Mouse (Mus musculus) v-Abl transformed pro-B cells (cell line): ENCODE data around the gene Obsl1.

Source experiments
- in situ Hi-C, 2 experiments: fragments of 400-800 bp; cut with MboI; formaldehyde crosslinking; loops; one replicate each; pipeline ENCODE4 v1.15.1; 2025; ENCODE audit not compliant: unreplicated experiment in 2 of 2

Gene Obsl1

DNA sequence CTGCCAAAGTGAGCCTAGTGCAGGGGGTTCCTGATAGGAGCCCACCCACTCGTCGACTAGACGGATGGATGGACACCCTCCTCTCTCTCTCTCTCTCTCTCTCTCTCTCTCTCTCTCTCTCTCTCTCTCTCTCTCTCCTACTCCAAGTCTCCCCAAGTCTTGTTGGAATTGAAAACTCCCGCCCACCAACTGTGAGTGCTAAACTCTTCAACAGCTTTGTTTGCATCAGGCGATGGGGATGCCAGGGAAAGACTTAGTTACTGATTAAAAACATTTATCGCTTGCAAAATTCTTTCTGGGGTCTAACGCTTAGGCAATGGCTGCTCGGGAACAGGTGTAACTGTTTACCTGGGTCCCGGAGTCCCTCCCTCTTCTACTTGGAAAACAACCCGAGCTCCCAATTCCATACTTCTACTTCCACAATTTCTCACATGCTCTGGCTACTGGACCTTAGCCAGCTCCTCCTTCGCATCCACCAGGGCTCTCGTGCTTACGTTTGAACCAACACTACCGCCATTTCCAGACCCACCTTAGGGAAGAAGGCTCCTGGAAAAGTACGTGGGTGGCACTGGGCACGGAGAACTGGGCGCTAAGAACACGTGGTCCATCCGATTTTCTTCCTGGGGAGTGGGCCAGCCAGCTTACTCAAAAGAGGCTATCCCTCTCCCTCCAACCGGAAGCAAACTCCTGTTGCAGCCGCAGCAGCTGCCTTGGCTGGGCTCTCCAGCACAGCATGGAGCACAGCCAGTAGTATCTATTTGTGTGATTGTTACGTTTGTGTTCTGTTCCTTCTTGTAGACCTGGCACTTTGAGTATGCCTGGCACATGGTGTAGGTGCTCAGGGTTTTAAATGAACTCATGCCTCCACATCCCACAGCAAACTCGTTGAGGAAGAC lies 47.2 kb downstream of the Obsl1 start:
- in situ Hi-C loops, result no loop called here

DNA sequence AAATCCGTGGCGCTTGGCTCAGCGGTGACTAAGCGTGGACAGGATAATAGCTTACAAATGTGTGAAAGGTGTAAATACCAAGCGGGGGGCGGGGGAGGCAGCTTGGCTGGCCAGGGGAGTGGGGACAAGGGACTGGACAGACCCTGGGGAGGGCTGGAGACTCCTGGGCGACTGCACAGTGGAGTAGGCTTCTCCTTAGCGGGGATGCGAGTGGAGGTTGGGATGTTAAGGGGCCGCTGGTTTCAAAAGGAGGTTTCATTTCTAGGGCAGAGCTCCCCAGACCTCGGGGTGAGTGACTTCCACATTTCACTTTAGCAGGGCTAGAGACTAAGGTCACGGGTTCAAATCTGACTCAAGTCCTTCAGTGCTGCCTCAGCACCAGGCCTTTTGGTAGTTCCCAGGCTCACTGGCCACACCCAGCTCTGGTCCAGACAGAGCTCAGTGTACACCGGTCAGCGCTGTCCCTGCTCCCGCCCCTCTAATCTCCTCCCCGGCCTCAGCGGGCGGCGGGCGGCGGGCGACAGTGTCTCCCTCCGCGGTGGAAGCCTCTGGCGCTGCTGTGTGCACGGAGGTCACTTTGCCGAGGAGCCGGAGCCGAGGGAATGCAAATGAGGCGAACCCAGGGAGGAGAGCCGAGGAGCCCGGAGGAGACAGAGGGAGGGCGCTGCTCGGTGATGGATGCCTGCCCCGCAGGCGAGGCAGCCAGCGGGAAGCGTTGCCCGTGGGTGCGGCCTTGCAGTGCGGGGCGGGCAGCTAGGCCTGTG lies 48.0 kb downstream of the Obsl1 start:
- in situ Hi-C loops, result no loop called here

DNA sequence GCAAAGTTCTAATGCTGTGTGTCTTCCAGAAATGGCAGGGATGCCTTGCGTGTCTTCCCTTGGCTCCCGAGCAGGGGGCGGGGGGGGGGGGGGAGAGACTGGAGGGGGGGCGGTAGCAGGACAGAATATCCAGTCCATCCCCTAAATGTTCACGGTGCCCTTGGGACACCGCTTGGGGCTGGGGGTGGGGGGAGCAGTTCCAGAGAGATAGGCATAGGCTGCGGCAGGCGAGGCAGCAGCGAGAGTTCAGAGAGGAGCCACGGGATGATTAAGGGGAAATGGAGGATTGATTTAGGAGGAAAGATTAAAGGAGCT lies 48.6 kb downstream of the Obsl1 start:
- in situ Hi-C loops, result no loop called here

DNA sequence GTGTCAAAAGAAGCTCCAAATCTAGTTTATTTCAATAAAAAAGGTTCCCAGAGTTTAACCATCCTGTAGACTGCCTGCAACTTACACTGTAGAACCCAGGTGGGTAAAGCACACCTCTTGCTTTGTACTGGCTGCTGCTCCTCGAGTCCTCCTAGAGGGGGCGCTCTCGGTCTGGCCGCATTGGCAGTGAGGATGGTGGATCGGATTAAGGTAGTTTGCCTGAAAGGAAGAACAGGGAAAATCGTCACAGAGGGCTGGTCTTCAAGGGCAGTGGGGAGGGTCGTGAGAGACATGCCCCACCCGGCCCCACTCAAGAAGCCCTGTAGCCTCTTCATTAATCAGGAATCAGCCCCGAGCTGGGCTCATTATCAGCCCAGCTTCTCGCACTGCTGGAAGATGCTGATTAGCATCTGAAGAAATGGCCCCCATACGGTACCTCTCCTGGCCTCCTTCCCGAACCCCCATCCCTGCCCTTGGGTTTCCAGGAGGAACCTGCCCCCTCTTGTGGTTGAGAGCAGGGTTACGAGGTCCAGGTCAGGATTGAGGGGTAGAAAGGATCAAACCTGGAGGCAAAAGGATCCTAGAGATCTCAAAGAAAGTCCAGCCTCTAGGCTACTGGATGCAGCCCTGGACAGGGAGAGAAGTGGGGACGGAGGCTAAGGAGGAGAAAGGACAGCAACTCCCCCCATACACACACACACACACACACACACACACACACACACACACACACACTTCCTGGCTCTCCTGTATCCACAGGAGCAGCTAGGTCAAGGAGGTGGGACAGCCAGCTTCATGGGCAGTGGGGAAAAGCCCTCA lies 49.3 kb downstream of the Obsl1 start:
- in situ Hi-C loops, result no loop called here

DNA sequence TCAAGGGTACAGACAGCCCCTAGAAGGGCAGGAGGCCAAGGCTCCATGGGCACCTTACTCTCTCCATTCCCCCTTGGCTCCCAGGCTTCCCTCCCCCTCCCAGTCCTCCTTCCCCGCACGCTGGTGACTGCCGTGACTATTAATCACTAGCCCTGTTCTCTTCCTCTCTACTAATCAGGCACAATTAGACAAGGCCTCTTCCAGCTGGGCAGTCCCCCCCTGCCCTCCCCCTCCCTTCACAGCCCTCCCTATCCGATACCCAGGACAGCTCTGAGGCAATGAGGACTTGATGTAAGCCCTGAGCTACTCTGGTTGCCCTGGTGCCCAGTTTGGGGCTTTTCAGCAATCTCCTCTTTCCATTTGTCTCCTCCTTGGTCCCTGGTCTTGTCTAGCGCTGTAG lies 50.3 kb downstream of the Obsl1 start:
- in situ Hi-C loops, result no loop called here

DNA sequence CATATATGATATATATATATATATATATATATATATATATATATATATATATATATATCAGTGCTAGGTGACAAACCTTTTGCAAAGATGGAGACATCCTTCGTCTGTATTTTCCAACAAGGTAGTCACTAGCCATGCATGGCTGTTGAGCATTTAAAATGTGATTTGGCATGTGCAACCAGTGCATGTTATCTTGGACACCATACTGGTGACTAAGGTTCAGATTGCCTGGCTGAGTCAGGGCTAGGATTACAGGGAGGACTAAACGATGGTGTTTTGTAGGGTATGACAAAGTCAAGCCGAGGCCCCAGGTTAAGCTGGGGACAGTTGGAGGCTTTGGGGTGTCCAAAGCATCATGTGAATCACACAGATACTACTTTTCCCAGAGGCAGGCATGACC lies 50.8 kb downstream of the Obsl1 start:
- in situ Hi-C loops, result no loop called here

DNA sequence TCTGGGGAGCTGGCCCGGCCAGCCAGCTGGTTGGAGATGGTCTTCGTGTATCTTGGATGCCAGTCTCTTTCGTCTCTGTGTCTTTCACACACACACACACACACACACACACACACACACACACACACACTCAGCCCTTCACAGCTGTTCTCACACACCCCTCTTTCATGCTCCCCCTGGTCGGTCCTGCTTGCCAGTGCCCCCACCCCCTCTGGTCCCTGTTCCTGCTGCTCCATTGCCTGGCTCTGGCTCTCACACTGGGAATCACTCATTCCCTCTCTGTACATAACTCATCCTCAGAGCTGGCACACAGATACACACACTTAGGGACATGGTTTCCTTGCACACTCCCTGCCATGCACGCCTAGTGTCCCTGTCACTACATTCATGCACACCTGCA lies 54.4 kb downstream of the Obsl1 start:
- in situ Hi-C loops, result no loop called here

DNA sequence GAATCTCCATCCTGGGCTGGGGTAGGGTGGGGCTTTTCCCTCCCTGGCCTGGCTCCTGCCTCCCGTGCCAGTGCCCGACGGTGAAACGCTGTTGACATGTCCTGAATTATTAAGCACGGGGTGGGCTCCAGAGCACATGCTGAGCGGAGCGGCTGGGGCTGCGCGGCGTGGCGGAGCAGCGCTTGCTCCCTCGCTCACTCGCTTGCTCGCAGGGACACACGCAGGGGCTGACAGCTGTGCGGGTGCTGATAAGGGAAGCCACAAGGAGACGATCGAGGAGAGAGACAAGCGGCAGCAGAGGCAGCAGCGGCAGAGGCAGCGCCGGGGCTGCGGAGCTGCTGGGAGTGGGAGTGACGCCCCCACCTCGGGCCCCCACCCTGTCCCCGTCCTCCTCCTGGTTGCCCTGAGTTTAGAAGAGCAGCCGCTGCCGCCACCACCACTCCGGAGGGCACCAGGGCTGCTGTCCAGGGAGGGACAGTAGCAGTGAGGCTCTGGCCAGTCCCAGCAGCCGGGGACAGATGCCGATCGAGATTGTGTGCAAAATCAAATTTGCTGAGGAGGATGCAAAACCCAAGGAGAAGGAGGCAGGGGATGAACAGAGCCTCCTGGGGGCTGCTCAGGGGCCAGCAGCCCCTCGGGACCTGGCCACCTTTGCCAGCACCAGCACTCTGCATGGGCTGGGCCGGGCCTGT lies 55.8 kb downstream of the Obsl1 start, which contains the start of gene Asic4:
Asic4 (plus strand) TSS at position 123 of the 692 bp plus-strand sequence.
- in situ Hi-C loops, result no loop called here

DNA sequence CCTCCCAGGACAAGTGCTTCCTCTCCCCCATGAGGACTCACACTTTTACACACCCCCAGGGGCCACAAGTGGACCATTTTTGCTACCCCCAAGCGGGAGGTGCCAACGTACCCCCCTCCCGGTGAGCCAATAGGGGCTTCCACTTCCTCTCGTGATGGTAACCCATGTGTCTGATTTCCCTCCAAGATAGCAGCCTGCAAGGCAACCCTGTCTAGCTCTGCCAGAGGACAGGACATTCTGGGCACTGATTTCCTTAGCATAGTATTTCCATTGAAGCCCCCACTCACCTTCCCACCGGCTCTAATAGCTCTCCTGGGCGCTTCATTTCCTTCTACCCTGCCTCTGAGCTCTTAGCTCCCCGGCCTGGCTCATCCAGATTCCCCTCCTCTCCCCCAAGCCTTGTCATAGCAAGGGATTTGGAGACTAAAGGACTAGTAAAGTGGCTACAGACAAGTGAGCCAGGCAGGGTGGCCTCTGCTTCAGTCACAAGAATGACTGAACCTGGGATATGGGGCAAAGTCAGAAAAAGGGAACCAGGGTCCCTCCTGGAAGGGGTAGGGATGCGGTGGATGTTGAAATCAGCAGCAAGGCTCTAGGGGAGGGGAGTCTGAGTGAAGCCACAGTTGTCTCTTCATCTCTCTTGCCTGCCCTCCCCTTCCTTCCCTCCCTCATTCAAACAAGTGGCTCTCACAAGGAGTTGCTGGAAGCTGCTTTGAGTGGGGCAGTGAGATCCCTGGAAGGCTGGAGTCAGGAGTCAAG lies 56.7 kb downstream of the Obsl1 start:
- in situ Hi-C loops, result no loop called here

DNA sequence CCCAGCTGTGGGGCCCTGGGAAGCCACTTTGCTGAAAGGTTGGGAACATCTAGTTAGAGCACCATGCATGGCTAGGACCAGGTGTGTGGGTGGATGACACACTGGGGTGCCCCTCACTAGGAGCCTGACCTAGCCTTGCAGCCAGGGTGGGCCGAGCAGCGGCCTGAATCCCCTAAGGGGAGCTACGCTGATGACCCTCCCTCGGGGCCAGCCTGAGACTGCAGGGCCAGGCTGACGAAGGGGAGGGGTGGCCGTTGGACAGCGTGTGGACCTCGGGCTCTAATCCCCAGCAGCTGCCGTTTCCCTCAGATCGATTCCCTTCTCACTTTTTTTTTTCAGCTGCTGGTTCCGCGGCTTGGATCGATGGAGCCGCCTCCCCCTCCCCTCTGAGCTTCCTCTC lies 57.3 kb downstream of the Obsl1 start:
- in situ Hi-C loops, result no loop called here

DNA sequence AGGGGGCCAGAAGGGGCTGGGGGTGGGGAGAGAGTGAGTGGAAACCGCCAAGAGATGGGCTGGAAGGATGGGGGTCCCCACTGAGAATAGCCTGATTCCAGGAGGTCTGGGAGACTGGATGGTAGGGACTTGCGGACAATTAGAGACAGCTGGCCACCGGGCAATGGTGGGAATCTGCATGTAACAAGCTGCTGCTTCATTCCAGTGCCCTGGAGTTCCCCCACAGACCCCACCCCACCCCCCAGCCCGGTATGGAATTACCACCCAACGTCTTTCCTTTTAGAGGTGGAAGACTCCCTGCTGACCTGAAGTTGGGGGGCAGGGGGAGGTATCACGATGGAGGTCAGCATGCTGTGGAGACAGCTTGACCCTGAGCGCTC lies 58.2 kb downstream of the Obsl1 start:
- in situ Hi-C loops, result no loop called here

DNA sequence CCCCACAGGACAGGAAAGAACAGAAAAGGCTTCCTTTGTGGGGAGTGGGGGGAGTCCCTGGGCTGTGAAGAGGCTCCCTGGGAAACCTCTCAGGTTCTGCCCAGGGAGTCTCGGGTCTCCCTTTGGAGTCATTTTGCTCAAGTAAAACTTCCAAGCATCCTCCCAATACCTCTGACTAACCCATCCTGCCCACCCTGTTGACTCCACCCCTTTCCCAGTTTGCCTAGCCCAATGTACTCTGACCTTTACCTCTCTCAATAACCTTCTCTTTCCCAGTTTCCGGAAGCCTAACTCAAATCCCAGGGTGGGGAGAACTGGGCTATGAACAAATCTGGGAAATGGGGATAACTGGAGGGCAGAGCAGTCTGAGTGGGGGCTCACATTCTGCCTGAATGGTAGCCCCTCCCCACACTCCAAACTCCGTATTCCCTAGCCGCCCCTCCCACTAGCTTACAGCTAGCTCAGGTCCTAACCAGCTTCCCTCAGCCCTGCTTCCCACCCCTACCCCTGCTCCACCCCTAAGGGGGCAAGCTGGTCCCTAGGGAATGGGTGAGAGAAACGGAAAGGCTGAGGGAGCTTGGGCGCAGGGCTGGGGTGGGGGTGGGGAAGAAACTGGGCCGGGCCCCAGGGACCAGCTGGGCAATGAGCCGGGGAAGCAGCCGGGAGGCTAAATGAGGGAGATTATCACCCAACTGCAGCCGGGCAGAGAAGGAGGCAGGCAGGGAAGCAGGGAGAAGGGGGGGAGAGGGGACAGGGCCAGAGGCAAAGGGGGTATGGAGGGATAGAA lies 58.8 kb downstream of the Obsl1 start:
- in situ Hi-C loops, result no loop called here

DNA sequence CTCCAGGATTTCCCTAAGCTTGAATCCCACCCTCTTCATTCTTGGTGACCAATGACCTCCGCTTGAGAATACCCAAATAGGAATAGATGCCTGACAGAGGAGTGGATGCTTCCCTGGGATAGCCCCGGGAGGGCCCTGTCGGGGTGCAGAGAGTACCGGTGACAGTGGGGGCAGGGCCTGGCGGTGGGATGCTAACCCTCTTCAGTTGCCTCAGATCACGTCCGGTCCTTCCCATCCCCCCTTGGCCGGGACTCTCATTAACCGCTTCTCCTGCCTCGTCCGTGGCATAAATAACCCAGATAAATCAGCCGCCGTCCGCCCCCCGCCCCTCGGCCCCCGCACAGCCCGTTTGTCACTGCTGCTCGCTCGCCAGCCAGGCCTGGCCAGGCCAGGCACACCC lies 59.6 kb downstream of the Obsl1 start:
- in situ Hi-C loops, result no loop called here

DNA sequence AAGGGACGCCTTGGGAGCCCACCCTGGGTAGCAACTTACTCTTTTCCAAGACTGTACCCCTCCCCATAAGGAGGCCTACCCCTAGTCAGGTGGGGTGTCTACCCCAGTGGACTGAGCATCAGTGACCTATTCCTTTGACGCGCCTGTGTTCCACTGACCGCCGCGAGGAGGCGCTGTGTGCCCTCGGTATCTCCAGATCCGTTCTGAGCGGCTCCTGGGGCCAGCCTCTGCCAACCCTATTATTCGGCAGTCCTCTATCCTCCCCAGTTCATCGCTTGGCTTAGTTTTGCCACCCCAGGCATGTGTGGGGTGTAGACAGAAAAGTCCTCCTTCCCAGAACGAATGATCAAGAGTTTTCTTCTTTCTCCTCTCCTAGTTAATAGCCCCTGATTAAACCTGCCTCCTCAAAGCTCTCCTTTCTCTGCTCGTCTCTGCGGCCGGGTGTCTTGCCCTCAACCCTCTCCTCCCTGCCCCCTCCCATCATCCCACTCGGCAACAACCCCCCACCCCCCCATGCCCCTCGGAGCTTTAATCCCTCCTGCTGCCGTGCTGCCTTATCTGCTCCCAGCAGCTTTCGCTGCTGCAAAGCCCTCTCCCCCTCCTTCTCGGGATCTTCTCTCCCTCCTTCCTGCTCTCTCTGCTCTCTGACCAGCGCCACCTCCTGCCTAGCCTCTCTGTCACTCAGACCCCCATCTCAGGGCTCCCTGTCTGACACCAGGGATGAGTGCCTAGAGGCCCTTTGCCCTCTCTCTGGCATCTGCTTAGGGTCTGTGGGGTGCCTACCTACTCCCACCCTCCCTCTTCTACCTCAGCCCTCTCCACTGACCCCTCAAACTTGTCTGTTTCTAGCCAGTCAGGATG lies 60.3 kb downstream of the Obsl1 start:
- in situ Hi-C loops, result no loop called here

DNA sequence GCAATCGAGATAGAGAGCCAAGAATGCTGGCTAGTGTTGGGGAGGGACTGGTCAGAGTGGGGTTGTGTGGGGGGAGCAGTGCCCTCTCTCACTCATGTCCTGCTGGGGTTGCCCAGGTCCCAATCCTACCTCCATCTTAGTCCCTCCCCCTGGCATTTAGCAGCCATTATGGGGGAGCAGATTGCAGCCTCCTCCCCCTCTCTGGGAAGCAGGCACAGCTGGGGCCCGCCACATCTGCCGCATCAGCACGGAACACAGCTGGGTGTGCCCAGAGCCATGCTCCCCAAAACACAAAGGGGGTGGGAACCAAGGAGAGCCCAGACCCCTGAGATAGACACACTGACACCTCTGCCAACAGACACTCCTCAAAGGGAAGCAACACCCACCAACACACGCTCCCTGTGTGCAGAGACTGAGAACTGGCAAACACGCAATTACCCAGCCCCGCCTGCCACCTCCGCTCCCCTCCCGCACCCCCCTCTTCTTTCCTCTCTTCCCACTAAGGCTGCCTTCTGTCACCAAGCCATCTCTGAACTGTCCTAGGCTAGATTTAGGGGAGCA lies 61.0 kb downstream of the Obsl1 start:
- in situ Hi-C loops, result no loop called here

DNA sequence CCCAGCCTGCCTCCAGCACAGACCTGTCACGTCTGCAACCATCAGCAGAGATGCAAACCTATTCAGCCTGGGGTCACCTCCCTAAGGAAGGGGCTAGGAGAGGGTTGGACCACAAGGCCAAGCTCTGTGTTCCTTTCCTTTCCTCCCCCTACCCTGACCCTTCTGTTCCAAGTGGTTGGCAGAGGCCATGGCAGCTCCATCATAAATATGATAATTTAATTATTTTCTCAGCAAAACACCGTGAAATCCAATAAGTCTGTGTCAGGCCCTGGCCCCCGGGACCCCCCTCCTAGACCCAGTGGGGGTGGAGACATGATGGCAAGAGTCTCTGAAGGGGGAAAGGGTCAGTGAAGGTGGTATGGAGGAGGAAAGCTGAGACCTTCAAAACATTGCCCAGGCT lies 62.0 kb downstream of the Obsl1 start:
- in situ Hi-C loops, result no loop called here

DNA sequence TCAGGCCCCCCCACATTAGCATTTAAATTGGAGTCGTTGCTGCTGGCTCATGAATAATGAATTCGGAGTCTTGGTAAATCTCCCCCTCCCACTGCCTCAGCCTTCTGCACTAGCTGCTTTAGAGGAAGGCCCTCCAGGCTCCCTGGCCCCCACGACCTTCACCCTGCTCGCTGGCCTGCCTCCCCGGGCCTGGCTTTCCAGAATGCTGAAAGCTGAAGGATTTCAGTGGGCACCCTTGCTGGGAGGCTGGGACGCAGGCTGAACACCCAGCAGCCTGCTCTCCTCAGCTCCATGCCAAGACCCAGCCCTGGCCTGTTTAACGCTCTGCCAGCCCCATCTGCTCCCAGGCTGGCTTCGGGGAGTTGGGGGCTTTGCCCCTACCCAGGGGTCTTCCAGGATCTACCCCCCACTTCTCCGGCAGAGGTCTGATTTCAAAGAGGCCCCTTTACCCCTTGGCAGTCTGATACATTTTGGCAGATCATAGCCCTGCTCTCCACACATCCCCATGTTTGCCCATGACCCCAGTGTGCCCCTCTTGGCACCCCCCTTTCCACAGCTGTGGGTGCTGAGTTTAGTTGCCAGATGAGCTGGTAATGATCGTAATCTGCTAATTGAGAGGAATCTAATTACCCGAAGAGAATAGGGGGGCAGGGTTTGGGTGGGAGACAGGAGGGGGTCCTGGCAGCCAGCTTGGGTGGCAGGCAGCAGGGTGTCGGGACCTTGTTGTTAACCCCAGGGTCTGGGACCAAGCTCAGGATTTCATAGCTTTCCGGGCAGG lies 62.8 kb downstream of the Obsl1 start:
- in situ Hi-C loops, result no loop called here
